Mouse (Mus musculus) macrophage (primary cell): ENCODE data around the gene Nos3. TPM values are rescaled to one million over a fixed set of nuclear protein-coding genes. Genes with fewer than 3 reads are reported as not detected.

Experiments
- H3K27ac ChIP-seq: fragments of 350-480 bp; formaldehyde crosslinking; 2 replicates; pipeline ENCODE4 v1.9.0; 2021
- H3K36me3 ChIP-seq: fragments of 350-480 bp; formaldehyde crosslinking; 2 replicates; pipeline ENCODE4 v1.9.0; 2021; ENCODE audit errors: inconsistent target
- H3K4me3 ChIP-seq: fragments of 350-480 bp; formaldehyde crosslinking; 2 replicates; pipeline ENCODE4 v1.9.0; 2021; ENCODE audit errors: inconsistent target
- H3K79me2 ChIP-seq: fragments of 350-480 bp; formaldehyde crosslinking; 2 replicates; pipeline ENCODE4 v1.9.0; 2021; ENCODE audit errors: inconsistent target
- WGBS: methylation state at CpG from one replicate; pipeline ENCODE4 v1.1.7; 2026; ENCODE audit warnings: inconsistent platforms; ENCODE audit not compliant: missing documents; 5-methylcytosine and 5-hydroxymethylcytosine counted together
- polyA plus RNA-seq: library from polyadenylated mRNA; stranded (reverse); fragments of 250-400 nt; gene quantifications from 3 replicates; pipeline ENCODE4 v1.2.4, GENCODE M21; 2018; ENCODE audit warnings: inconsistent platforms

Nos3 gene
- polyA plus RNA-seq, 1 experiment from 2014 or later = not detected

- 88% methylated on average over 7 of the region's 7 CpGs for WGBS
- no peak overlapping the region for H3K27ac ChIP-seq
- H3K4me3 ChIP-seq = no peak overlapping the region
- no peaks in the 10 kb centered on the region for H3K79me2 ChIP-seq
- no peaks in the 10 kb centered on the region for H3K36me3 ChIP-seq
These were observed 10.2 kb downstream of the Nos3 start for GRCm38 (mm10) chr5:24374666-24375328.

- 100% methylated on average over 2 of the region's 2 CpGs for WGBS
- no peaks in the 10 kb centered on the region for H3K79me2 ChIP-seq
- H3K27ac ChIP-seq = no peak overlapping the region
- H3K4me3 ChIP-seq = no peak overlapping the region
- no peaks in the 10 kb centered on the region for H3K36me3 ChIP-seq
These were observed 14.1 kb downstream of the Nos3 start for GRCm38 (mm10) chr5:24378700-24379099.

- no peak overlapping the region for H3K27ac ChIP-seq
- H3K36me3 ChIP-seq = no peaks in the 10 kb centered on the region
- H3K4me3 ChIP-seq = no peak overlapping the region
- WGBS = 90% methylated on average over 4 of the region's 4 CpGs
- H3K79me2 ChIP-seq = no peaks in the 10 kb centered on the region
These were observed 14.9 kb downstream of the Nos3 start for GRCm38 (mm10) chr5:24379501-24379900.

GRCm38 (mm10) chr5:24380499-24380898 lies 15.9 kb downstream of the Nos3 start:
- Histone ChIP-seq H3K36me3 (no peaks in the 10 kb centered on the region), H3K79me2 (no peaks in the 10 kb centered on the region), H3K4me3 (no peak overlapping the region), H3K27ac (no peak overlapping the region)
- WGBS = 77% methylated on average over 4 of the region's 4 CpGs

- WGBS = 85% methylated on average over 6 of the region's 6 CpGs
- no peaks in the 10 kb centered on the region for H3K79me2 ChIP-seq
- H3K27ac ChIP-seq = no peak overlapping the region
- H3K36me3 ChIP-seq = no peaks in the 10 kb centered on the region
- no peak overlapping the region for H3K4me3 ChIP-seq
These were observed 16.9 kb downstream of the Nos3 start for GRCm38 (mm10) chr5:24381486-24381885.

- H3K36me3 ChIP-seq = no peaks in the 10 kb centered on the region
- H3K27ac ChIP-seq = no peak overlapping the region
- no peaks in the 10 kb centered on the region for H3K79me2 ChIP-seq
- H3K4me3 ChIP-seq = no peak overlapping the region
- WGBS = 75% methylated on average over 2 of the region's 2 CpGs
These were observed 17.4 kb downstream of the Nos3 start for GRCm38 (mm10) chr5:24381988-24382387.

- Histone ChIP-seq H3K36me3 (no peaks in the 10 kb centered on the region), H3K79me2 (no peaks in the 10 kb centered on the region), H3K27ac (peak overlapping the region; percentile 34), H3K4me3 (peak overlapping the region; percentile 20)
- WGBS = 13% methylated on average over 33 of the region's 34 CpGs
These were observed 18.6 kb downstream of the Nos3 start for GRCm38 (mm10) chr5:24383026-24383859.

- WGBS = 29% methylated on average over 6 of the region's 6 CpGs
- Histone ChIP-seq H3K79me2 (no peaks in the 10 kb centered on the region), H3K36me3 (no peaks in the 10 kb centered on the region), H3K27ac (peak overlapping the region; percentile 34), H3K4me3 (no peak overlapping the region)
These were observed 19.8 kb downstream of the Nos3 start for GRCm38 (mm10) chr5:24384407-24384806.

- Histone ChIP-seq H3K4me3 (no peak overlapping the region), H3K27ac (no peak overlapping the region), H3K79me2 (no peaks in the 10 kb centered on the region), H3K36me3 (no peaks in the 10 kb centered on the region)
- WGBS = 98% methylated on average over 5 of the region's 5 CpGs
These were observed 20.8 kb downstream of the Nos3 start for GRCm38 (mm10) chr5:24385374-24385773.

GRCm38 (mm10) chr5:24385887-24386550 lies 21.4 kb downstream of the Nos3 start:
- Histone ChIP-seq H3K79me2 (no peaks in the 10 kb centered on the region), H3K4me3 (no peak overlapping the region), H3K36me3 (no peaks in the 10 kb centered on the region), H3K27ac (no peak overlapping the region)
- 97% methylated on average over 9 of the region's 10 CpGs for WGBS

- Histone ChIP-seq H3K36me3 (no peaks in the 10 kb centered on the region), H3K4me3 (peak overlapping the region; percentile 34), H3K79me2 (no peaks in the 10 kb centered on the region), H3K27ac (peak overlapping the region; percentile 95)
- 5% methylated on average over 66 of the region's 73 CpGs for WGBS
These were observed 22.9 kb downstream of the Nos3 start for GRCm38 (mm10) chr5:24387264-24388241.

- 31% methylated on average over 25 of the region's 26 CpGs for WGBS
- peak overlapping the region; percentile 95 for H3K27ac ChIP-seq
- H3K36me3 ChIP-seq = no peaks in the 10 kb centered on the region
- peak overlapping the region; percentile 32 for H3K4me3 ChIP-seq
- no peaks in the 10 kb centered on the region for H3K79me2 ChIP-seq
These were observed 23.8 kb downstream of the Nos3 start for GRCm38 (mm10) chr5:24388246-24388915.

- WGBS = 38% methylated on average over 5 of the region's 7 CpGs
- Histone ChIP-seq H3K27ac (peak overlapping the region; percentile 95), H3K79me2 (no peaks in the 10 kb centered on the region), H3K4me3 (peak overlapping the region; percentile 9), H3K36me3 (no peaks in the 10 kb centered on the region)
These were observed 24.5 kb downstream of the Nos3 start for GRCm38 (mm10) chr5:24389011-24389657.
